Mouse (Mus musculus) right cerebral cortex, adult 18-20 months (tissue): ENCODE results near the gene Morn1.

Source experiments
- DNase-seq: peaks from one replicate; pipeline ENCODE4 v3.0.0; 2022; ENCODE audit warnings: mixed read lengths

Morn1 gene

GRCm38 (mm10) chr4:155142836-155143235 is 56.5 kb downstream of the Morn1 start:
- no peak for DNase-seq

DNA sequence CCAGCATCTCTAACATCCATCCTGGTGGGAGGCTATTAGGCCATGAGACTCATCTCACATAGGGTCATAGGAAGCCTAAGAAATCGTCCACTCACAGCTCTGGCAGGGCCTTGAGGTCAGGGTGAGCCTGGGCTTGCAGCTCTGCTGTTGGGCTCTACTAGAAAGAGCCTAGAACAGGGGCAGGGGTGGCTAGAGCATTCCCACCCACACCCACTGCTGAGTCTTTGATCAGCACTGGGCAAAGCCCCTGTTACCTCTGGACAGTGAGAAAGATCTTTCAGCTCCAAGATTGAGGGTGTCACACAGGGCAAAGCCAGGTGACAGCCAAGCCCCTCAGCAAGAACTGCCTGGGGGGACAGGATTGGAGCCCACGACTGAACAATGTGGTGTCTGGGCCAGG is 57.0 kb downstream of the Morn1 start:
- no peak for DNase-seq

DNA sequence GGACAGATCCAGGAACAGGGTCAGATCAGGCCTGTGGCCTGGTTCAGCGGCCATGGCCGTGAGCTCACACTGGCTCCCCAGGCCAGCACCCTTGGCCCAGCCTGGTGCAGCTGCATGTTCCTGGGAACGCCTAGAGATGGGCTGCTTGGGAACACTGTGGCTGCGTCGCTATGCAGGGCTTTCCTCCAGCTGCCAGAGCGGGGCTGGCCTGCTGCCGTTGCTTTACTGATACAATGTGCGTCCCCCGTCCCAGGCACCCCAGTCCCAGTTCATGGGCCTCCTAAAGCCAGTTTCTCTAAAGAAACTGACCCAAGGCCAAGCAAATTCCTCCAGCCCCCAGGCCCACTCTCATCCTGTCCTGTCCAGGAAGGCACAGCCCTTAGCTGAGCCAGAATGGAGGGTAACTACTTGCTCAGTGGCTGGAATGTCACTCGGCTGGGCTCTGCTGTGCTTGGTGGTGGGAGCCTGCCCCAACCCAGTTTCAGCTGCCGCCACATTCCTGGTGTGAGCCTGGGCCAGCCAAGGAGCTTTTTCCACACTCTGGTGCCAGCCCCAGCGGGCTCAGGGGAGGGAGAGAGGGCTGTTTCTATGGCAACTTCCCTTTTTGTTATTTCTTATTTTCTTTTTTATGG is 57.6 kb downstream of the Morn1 start:
- peak; percentile 48 for DNase-seq

DNA sequence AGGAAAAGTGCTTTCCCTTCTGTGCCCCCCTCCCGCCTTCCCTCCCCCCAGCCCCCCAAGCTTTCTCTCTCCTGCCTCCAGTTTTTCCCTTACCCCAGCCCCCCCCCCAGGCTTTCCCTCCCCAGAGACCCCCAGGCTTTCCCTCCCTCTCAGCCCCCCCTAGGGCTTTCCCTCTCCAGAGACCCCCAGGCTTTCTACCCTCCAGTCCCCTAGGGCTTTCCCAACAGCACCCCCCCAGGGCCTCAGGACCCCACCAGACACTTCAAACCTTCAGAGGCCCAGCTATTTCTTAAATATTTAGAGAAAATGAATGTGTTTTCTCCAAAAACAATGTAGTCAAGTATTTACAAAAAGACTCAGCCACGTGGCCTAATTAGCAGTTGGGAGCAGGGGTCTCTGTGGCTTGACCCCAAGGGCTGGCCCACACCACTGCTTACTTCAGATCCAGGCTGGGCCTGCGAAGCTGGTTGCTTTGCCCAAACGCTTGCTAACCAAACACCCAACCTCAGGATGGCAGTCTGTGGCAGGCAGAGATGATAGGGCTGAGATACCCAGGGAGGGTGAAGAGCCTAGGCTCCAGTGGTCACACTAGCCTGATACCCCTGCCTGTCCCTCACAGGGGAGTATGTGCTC is 58.3 kb downstream of the Morn1 start:
- DNase-seq, result no peak

- no peak for DNase-seq
Measured at GRCm38 (mm10) chr4:155146107-155146823, 59.9 kb downstream of the Morn1 start.

- DNase-seq, result no peak
Measured at GRCm38 (mm10) chr4:155148453-155148852, 62.1 kb downstream of the Morn1 start.

DNA sequence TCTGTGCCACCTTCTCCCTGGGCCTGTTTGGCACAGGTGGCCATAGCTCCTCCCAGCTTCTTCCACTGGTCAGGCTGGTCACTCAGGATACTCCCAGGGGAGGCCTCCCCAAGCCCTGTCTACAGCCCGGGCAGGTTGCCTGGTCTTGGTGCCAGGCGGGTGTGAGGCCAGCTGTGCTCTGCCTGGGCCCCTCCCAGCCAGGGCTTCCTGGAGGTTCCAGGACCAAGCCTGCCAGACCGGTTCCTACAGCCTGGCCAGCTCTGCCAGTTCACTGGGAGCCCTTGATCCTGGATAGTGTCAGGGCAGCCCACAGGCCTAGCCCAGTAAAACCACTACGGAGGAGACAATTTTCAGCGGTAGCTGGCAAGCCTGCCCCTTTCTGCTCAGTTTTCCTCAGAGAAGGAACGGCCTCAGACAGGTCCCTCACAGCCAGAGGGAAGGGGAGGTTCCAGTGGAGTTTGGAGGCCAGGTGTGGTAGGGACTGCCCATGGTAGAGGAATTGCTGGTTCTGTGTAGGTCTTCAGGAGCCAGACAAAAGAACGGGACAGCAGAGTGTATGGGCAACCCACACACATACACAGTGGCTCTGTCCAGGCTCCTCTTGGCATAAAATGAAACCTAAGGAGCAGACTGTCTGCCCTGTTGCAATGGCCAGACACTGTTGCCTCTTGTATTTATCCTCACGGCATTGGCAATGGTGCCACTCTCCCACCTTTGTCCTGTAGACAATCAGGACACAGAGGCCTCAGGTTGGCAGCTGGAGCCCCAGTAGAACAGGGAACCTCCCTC is 62.7 kb downstream of the Morn1 start:
- no peak for DNase-seq

DNA sequence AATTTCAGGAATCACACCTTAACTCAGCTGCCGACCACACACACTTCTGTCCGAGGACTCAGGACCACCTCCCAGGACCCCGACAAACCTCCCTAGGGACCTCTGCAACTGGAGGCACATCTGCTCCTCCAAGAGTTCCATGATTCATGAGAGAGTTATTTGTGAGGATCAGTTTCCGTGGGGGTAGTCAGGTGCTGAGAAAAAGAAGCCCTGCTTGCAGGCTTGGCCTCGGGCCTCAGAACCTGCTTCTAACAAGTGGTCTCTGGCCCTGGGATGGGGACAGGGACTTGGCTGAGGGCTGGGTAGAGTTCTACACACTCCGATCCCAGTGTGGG is 63.5 kb downstream of the Morn1 start:
- no peak for DNase-seq

DNA sequence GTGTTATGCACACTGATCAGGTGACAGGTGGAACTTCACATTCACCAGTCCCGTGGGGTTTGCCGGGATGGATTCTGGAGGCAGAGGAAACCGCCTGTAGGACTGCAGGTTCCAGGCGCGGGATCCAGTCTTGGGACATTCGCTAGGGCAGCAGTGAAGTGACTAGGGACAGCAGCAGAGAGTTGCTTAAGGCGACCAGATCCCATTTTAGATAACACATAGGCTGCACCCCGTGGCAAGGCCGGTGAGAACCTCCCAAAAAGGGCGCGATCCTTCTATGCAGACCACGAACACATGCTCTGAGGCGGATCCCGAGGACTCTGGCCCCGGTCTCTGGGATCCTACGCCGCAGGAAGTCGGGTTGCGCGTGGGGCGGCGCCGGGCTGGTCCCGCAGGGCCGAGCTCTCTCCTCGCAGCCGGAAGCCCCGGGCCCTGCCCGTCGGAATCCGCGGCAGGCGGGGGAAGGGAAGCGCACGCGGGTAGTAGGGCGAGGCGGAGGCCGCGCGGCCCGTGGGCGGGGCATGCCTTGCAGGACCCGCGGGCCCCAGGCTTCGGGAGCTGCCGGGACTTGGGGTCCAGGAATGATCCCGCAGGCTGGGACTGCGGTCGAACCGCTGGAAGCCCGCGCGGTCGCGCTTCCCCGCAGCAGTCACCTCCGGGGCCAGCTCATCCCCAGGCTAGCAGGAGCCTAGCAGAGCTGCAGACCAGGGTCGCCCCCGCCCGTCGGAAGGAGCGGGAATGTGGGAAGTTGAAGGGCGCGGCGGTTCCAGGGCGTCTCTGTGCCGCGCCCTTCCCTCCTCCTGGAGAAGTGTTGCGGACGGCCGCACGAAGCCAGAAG is 64.1 kb downstream of the Morn1 start:
- DNase-seq, result peak; percentile 66

DNA sequence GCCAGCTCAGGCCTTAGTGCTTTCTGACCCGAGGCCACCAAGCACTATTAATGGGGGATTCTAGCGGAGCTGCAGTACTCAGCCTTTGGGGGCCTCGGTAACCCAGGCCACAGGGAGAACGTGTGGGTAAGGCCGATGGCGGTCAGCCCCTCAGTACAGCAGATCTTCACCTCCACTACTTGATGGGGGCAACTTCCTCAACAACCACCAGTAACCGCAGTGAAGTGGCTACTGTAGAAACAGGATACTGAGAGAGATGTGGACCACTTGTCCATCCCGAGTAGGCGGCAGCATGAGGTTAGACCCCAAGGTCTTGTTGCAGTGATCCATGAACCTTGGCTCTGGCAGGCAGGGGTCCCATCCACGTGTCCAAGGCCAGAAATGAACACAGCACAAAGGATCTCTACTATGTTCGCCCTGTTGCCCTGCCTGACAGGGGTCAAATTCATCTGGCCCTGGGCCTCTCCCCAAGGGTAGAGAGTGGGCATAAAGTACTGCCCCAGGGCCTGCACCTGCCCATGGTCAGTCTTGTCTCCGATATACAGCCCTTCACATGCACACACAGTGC is 64.9 kb downstream of the Morn1 start:
- DNase-seq, result no peak

DNA sequence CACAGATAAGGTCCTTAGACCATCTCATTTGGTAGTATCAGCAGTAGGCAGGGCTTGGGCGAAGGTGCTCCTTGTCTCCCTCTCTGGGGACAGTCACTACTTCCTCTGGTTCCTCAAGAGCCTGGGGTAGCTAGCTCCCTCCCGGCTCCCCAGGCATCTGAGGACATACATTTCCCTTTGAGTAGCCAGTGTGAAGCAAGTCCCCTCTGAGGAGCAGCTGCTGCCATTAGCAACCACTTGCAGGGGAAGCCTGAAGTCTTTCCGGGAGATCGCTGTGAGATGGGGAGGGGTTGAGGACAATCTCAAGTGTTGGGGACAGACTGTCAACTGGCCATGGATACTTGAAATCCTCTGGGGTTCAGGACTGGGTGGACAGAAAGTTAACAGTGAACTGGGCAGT is 65.5 kb downstream of the Morn1 start:
- no peak for DNase-seq

DNA sequence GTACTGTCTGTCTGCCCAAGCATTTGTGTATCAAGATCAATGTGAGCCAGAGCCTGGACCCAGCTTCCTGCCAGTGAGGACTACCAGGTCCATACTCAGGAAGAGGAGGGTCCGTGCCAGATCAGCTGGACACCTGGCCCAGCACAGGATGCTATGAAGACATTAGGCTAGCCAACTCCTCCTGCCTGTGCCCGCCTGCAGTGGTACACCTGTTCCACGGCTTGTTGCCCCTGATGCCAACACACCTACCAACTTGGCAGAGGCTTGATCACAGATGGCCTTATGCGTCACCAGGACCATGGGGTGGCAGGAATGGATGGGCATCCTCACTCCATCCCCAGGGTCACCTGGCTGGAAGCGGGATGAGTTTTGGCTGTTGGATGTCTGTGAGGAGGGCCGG is 66.1 kb downstream of the Morn1 start:
- no peak for DNase-seq

- DNase-seq, result no peak
Measured at GRCm38 (mm10) chr4:155153389-155154072, 67.2 kb downstream of the Morn1 start.

GRCm38 (mm10) chr4:155154986-155155385 is 68.6 kb downstream of the Morn1 start:
- no peak for DNase-seq

- no peak for DNase-seq
Measured at GRCm38 (mm10) chr4:155156734-155157133, 70.4 kb downstream of the Morn1 start.

- DNase-seq, result no peak
Measured at GRCm38 (mm10) chr4:155157871-155158542, 71.6 kb downstream of the Morn1 start.

DNA sequence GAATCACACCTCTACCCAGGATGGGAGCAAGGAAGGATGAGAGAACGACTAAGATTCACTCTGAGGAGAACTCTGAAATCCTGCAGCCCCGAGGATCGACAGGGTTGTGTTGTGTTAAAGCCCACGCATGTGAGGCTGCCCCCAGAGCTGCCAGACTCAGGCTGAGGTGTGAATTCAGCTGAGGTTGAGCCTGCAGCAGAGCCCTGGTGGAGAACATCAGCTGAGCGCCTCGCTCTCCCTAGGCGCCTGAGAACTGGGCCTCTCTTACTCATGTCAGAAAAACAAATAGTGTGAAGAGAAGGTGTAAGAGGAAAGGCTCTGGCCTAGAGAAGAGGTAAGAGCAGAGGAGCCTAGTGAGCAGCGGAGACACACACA is 72.2 kb downstream of the Morn1 start:
- peak; percentile 52 for DNase-seq

- no peak for DNase-seq
Measured at GRCm38 (mm10) chr4:155162433-155163319, 76.3 kb downstream of the Morn1 start.

GRCm38 (mm10) chr4:155163320-155163651 is 76.9 kb downstream of the Morn1 start:
- DNase-seq, result no peak

DNA sequence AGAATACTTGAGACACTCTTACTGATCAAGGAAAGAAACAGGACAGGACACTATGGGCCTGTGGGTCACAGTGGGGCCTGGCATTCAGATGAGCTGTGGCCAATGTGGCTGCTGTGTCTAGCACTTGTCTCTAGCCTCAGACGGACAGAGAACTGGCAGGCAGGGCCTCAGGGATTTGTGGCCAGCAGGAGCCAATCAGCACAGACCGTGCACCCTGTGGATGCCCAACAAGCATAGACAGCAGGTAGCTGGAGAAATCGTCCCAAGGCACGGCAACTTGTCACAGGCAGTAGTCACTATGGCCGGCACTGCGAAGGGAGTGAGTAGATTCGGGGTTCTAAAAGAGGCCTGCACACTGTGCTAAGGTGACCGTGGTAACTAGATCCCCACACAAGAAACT is 77.3 kb downstream of the Morn1 start:
- no peak for DNase-seq
